ENCODE assay signal across 29 mouse cellular contexts in genomic region chr19:28374524-28374923, GRCm38 (mm10).
A peak's percentile ranks its signal among the peaks of the same experiment; 100 is the strongest.
DNase-seq lines count a peak whose midpoint lies in the region; ATAC-seq and TF ChIP-seq lines count a peak whose summit lies in the region.
"Had no signal": no experiment of that assay in that cellular context is flagged by ENCODE, and none has a peak within 500 bp of the region (broad histone marks: within the 10 kb centered on the region; RNA-seq: fewer than 3 reads in every experiment).

No protein-coding gene starts in this region.

- no peak for TF ChIP-seq CTCF in left cerebral cortex, adult 2 months (IDR thresholded peaks at IDR 0.05)
- TF ChIP-seq CTCF in forebrain, postnatal 0 days (IDR thresholded peaks at IDR 0.05; ENCODE audit: low read depth), result no peak

- peaks cover 38% of the 10 kb centered on the region for H3K4me1 ChIP-seq in forebrain, embryonic 13.5 days
- peaks cover 7% of the 10 kb centered on the region; the same call in 1 of the 2 replicates for H3K4me1 ChIP-seq in forebrain, embryonic 11.5 days (replicated peaks; ENCODE audit: control insufficient read depth, insufficient read depth, low read length)
- H3K4me1 ChIP-seq in forebrain, embryonic 14.5 days (ENCODE audit: control insufficient read depth, insufficient read depth, low read length), result peaks cover 11% of the 10 kb centered on the region; the same call in 1 of the 2 replicates
- H3K4me1 ChIP-seq in forebrain, postnatal 0 days (ENCODE audit: insufficient read depth), result no peaks in the 10 kb centered on the region; the same call in 1 of the 2 replicates
- H3K4me1 ChIP-seq: heart, embryonic 12.5 days; heart, embryonic 15.5 days had no signal

- H3K36me3 ChIP-seq in forebrain, embryonic 13.5 days (ENCODE audit: poor library complexity, severe bottlenecking), result no peaks in the 10 kb centered on the region
- no peaks in the 10 kb centered on the region for H3K36me3 ChIP-seq in forebrain, embryonic 11.5 days (ENCODE audit: control insufficient read depth, insufficient read depth, low read length)
- no peaks in the 10 kb centered on the region for H3K36me3 ChIP-seq in forebrain, embryonic 14.5 days (ENCODE audit: control insufficient read depth, insufficient read depth, low read length)
- no peaks in the 10 kb centered on the region for H3K36me3 ChIP-seq in forebrain, postnatal 0 days (ENCODE audit: insufficient read depth)
- H3K36me3 ChIP-seq: embryonic facial prominence, embryonic 12.5 days; embryonic facial prominence, embryonic 15.5 days; heart, embryonic 12.5 days; heart, embryonic 15.5 days; hindbrain, embryonic 10.5 days; hindbrain, embryonic 13.5 days; intestine, embryonic 15.5 days had no signal

- no peak overlapping the region for H3K4me3 ChIP-seq in forebrain, embryonic 13.5 days
- no peak overlapping the region for H3K4me3 ChIP-seq in forebrain, embryonic 11.5 days (ENCODE audit: low read depth, low read length)
- no peak overlapping the region for H3K4me3 ChIP-seq in left cerebral cortex, adult 2 months
- no peak overlapping the region for H3K4me3 ChIP-seq in forebrain, embryonic 14.5 days (ENCODE audit: low read depth, low read length)
- H3K4me3 ChIP-seq in forebrain, postnatal 0 days (ENCODE audit: low read depth, low read length), result no peak overlapping the region
- H3K4me3 ChIP-seq: embryonic facial prominence, embryonic 12.5 days; embryonic facial prominence, embryonic 15.5 days; heart, embryonic 12.5 days; heart, embryonic 15.5 days; hindbrain, embryonic 10.5 days; hindbrain, embryonic 13.5 days; intestine, embryonic 15.5 days had no signal

- H3K9me3 ChIP-seq in forebrain, embryonic 13.5 days (replicated peaks), result no peaks in the 10 kb centered on the region
- no peaks in the 10 kb centered on the region for H3K9me3 ChIP-seq in forebrain, embryonic 11.5 days (ENCODE audit: control insufficient read depth, low read length)
- no peaks in the 10 kb centered on the region for H3K9me3 ChIP-seq in forebrain, embryonic 14.5 days (replicated peaks; ENCODE audit: control insufficient read depth, low read length)
- H3K9me3 ChIP-seq in forebrain, postnatal 0 days (ENCODE audit: low read length), result no peaks in the 10 kb centered on the region
- H3K9me3 ChIP-seq: embryonic facial prominence, embryonic 12.5 days; embryonic facial prominence, embryonic 15.5 days; heart, embryonic 12.5 days; heart, embryonic 15.5 days; hindbrain, embryonic 10.5 days; hindbrain, embryonic 13.5 days; intestine, embryonic 15.5 days had no signal

- H3K27me3 ChIP-seq in forebrain, embryonic 13.5 days, result peaks cover 28% of the 10 kb centered on the region
- peaks cover 4% of the 10 kb centered on the region for H3K27me3 ChIP-seq in forebrain, embryonic 11.5 days (ENCODE audit: control insufficient read depth, insufficient read depth, low read length)
- H3K27me3 ChIP-seq in forebrain, embryonic 14.5 days (replicated peaks; ENCODE audit: control insufficient read depth, insufficient read depth, low read length), result no peaks in the 10 kb centered on the region; the same call in 1 of the 2 replicates
- H3K27me3 ChIP-seq in forebrain, postnatal 0 days (ENCODE audit: insufficient read depth, low read length), result no peaks in the 10 kb centered on the region
- H3K27me3 ChIP-seq: embryonic facial prominence, embryonic 12.5 days; embryonic facial prominence, embryonic 15.5 days; heart, embryonic 12.5 days; heart, embryonic 15.5 days; intestine, embryonic 15.5 days had no signal

- H3K9ac ChIP-seq in forebrain, embryonic 13.5 days, result no peak overlapping the region
- no peak overlapping the region for H3K9ac ChIP-seq in forebrain, embryonic 11.5 days (ENCODE audit: low read length)
- no peak overlapping the region for H3K9ac ChIP-seq in forebrain, embryonic 14.5 days (ENCODE audit: low read length)
- H3K9ac ChIP-seq in forebrain, postnatal 0 days, result no peak overlapping the region
- H3K9ac ChIP-seq: embryonic facial prominence, embryonic 12.5 days; embryonic facial prominence, embryonic 15.5 days; heart, embryonic 12.5 days; heart, embryonic 15.5 days; hindbrain, embryonic 13.5 days; intestine, embryonic 15.5 days had no signal

- ATAC-seq in forebrain, embryonic 13.5 days, result peak; percentile 33; the same call in 1 of the 2 replicates
- ATAC-seq in forebrain, embryonic 11.5 days (replicated peaks; ENCODE audit: low FRiP score), result no peak
- peak; percentile 18; the same call in 1 of the 2 replicates for ATAC-seq in forebrain, embryonic 14.5 days
- ATAC-seq in forebrain, postnatal 0 days, result 0 out of 2 replicates have a peak, but pooled peaks have one; percentile 2
- ATAC-seq: CD4-positive, CD25-positive, alpha-beta regulatory T cell, adult 4 months; hindbrain, embryonic 16.5 days; intestine, embryonic 15.5 days had no signal

- H3K27ac ChIP-seq in forebrain, embryonic 13.5 days, result no peak overlapping the region
- H3K27ac ChIP-seq in forebrain, embryonic 11.5 days (ENCODE audit: low read depth, low read length), result no peak overlapping the region
- H3K27ac ChIP-seq in left cerebral cortex, adult 2 months, result 0 out of 2 replicates have a peak overlapping the region, but pooled peaks have one; percentile 12
- no peak overlapping the region for H3K27ac ChIP-seq in forebrain, embryonic 14.5 days (ENCODE audit: low read depth, low read length)
- peak overlapping the region; percentile 42; the same call in 1 of the 2 replicates for H3K27ac ChIP-seq in forebrain, postnatal 0 days (ENCODE audit: low read depth, low read length)
- H3K27ac ChIP-seq: embryonic facial prominence, embryonic 12.5 days; heart, embryonic 15.5 days; hindbrain, embryonic 10.5 days; hindbrain, embryonic 13.5 days; intestine, embryonic 15.5 days had no signal

- DNase-seq in forebrain, embryonic 11.5 days (ENCODE audit: low spot score), result no peak
- no peak for DNase-seq in left cerebral cortex, adult 2 months (ENCODE audit: extremely low spot score in 1 of 2, low spot score in 2 of 2)
- DNase-seq in left cerebral cortex, adult 8-10 months (ENCODE audit: low spot score in 2 of 2), result no peak
- peak; percentile 60 for DNase-seq in forebrain, embryonic 14.5 days (ENCODE audit: low spot score)
- DNase-seq in forebrain, postnatal 0 days, result no peak
- DNase-seq in heart, adult 9 months (ENCODE audit: low spot score in 2 of 2), result no peak
- DNase-seq in urinary bladder, postnatal 36 days (ENCODE audit: low spot score in 2 of 2), result no peak
- DNase-seq: adrenal gland, postnatal 10 days; adrenal gland, postnatal 36 days; cerebellum, adult 11 months; cerebellum, adult 2 months; cerebellum, adult 9-11 months; cerebellum, postnatal 25 days; gastrocnemius, postnatal 10 days; gastrocnemius, postnatal 36 days; heart, adult 11 months; heart, postnatal 10 days; heart, postnatal 36 days; kidney, adult 11 months had no signal

- intact Hi-C loops in left cerebral cortex, adult 2 months (cut with DNase I), result no loop called here

- no peak overlapping the region for H3K4me2 ChIP-seq in forebrain, embryonic 13.5 days
- no peak overlapping the region for H3K4me2 ChIP-seq in forebrain, embryonic 11.5 days (ENCODE audit: low read depth, low read length, severe bottlenecking)
- no peak overlapping the region for H3K4me2 ChIP-seq in forebrain, embryonic 14.5 days (ENCODE audit: low read length)
- H3K4me2 ChIP-seq in forebrain, postnatal 0 days (ENCODE audit: low read depth), result no peak overlapping the region
- H3K4me2 ChIP-seq: embryonic facial prominence, embryonic 12.5 days; embryonic facial prominence, embryonic 15.5 days; heart, embryonic 12.5 days; heart, embryonic 15.5 days; hindbrain, embryonic 13.5 days; intestine, embryonic 15.5 days had no signal

- 16% methylated on average over 2 of the region's 2 CpGs for WGBS in forebrain, embryonic 13.5 days
- 42% methylated on average over 2 of the region's 2 CpGs for WGBS in forebrain, embryonic 11.5 days
- whole genome bisulfite sequencing in forebrain, embryonic 14.5 days, result 4% methylated on average over 2 of the region's 2 CpGs
- WGBS in forebrain, postnatal 0 days, result 17% methylated on average over 2 of the region's 2 CpGs

Comparison
In these comparisons a context has a peak if more than half of its experiments do, and no peak if none do; other contexts are left out.
1. H3K27ac ChIP-seq: peak in left cerebral cortex, adult 2 months (single experiment) and forebrain, postnatal 0 days (single experiment); none in forebrain, embryonic 13.5 days (single experiment), forebrain, embryonic 11.5 days (single experiment) and forebrain, embryonic 14.5 days (single experiment).